Mouse (Mus musculus): ENCODE results near the gene Glrx5. TPM values are rescaled to one million over a fixed set of nuclear protein-coding genes. Genes with fewer than 3 reads are reported as not detected.

Glrx5 gene
- total and polyA plus RNA-seq, 2 experiments from 2014 or later: 47.4 to 177 TPM

GRCm38 (mm10) chr12:105073708-105074107 lies 41.2 kb downstream of the Glrx5 start:
- H3K4me1 ChIP-seq (ENCODE audit: insufficient read depth): 0 out of 2 replicates have a peak, but pooled peaks cover 5% of the 10 kb centered on the region
- no peaks in the 10 kb centered on the region for H3K36me3 ChIP-seq (ENCODE audit: insufficient read depth)
- no peaks in the 10 kb centered on the region for H3K9me3 ChIP-seq (ENCODE audit: low read length)
- H3K4me2 ChIP-seq (ENCODE audit: low read depth): no peak overlapping the region
- H3K9ac ChIP-seq: no peak overlapping the region
- DNase-seq: peak; percentile 74
- peak; percentile 94 for TF ChIP-seq CTCF (IDR thresholded peaks at IDR 0.05; ENCODE audit: low read depth)
- peak; percentile 58 for ATAC-seq
- no peak overlapping the region for H3K27ac ChIP-seq (ENCODE audit: low read depth, low read length)
- 37% methylated on average over 9 of the region's 9 CpGs for WGBS
- H3K27me3 ChIP-seq (ENCODE audit: insufficient read depth, low read length): no peaks in the 10 kb centered on the region
- no peak overlapping the region for H3K4me3 ChIP-seq (ENCODE audit: low read depth, low read length)

GRCm38 (mm10) chr12:105075496-105075895 lies 43.0 kb downstream of the Glrx5 start:
- H3K27me3 ChIP-seq (ENCODE audit: insufficient read depth, low read length): no peaks in the 10 kb centered on the region
- H3K4me1 ChIP-seq (ENCODE audit: insufficient read depth): 0 out of 2 replicates have a peak, but pooled peaks cover 5% of the 10 kb centered on the region
- 39% methylated on average over 7 of the region's 7 CpGs for WGBS
- no peak overlapping the region for H3K4me3 ChIP-seq (ENCODE audit: low read depth, low read length)
- H3K9ac ChIP-seq: no peak overlapping the region
- no peak overlapping the region for H3K27ac ChIP-seq (ENCODE audit: low read depth, low read length)
- H3K9me3 ChIP-seq (ENCODE audit: low read length): no peaks in the 10 kb centered on the region
- no peaks in the 10 kb centered on the region for H3K36me3 ChIP-seq (ENCODE audit: insufficient read depth)
- TF ChIP-seq CTCF (IDR thresholded peaks at IDR 0.05; ENCODE audit: low read depth): no peak
- ATAC-seq (no peak; the same call in 1 of the 2 replicates), DNase-seq (no peak)
- H3K4me2 ChIP-seq (ENCODE audit: low read depth): no peak overlapping the region

GRCm38 (mm10) chr12:105076511-105076910 lies 44.0 kb downstream of the Glrx5 start:
- Histone ChIP-seq H3K4me2 (ENCODE audit: low read depth) (no peak overlapping the region), H3K9me3 (ENCODE audit: low read length) (no peaks in the 10 kb centered on the region), H3K9ac (no peak overlapping the region), H3K27me3 (ENCODE audit: insufficient read depth, low read length) (no peaks in the 10 kb centered on the region), H3K4me3 (ENCODE audit: low read depth, low read length) (no peak overlapping the region), H3K36me3 (ENCODE audit: insufficient read depth) (no peaks in the 10 kb centered on the region), H3K27ac (ENCODE audit: low read depth, low read length) (no peak overlapping the region), H3K4me1 (ENCODE audit: insufficient read depth) (0 out of 2 replicates have a peak, but pooled peaks cover 5% of the 10 kb centered on the region)
- no peak for DNase-seq
- no peak for ATAC-seq
- 63% methylated on average over 3 of the region's 3 CpGs for WGBS
- TF ChIP-seq CTCF (IDR thresholded peaks at IDR 0.05; ENCODE audit: low read depth): no peak

- H3K27me3 ChIP-seq (ENCODE audit: insufficient read depth, low read length): no peaks in the 10 kb centered on the region
- no peak overlapping the region for H3K9ac ChIP-seq
- no peak overlapping the region for H3K4me3 ChIP-seq (ENCODE audit: low read depth, low read length)
- TF ChIP-seq CTCF (IDR thresholded peaks at IDR 0.05; ENCODE audit: low read depth): no peak
- H3K27ac ChIP-seq (ENCODE audit: low read depth, low read length): no peak overlapping the region
- WGBS: 91% methylated on average over 2 of the region's 2 CpGs
- DNase-seq (no peak), ATAC-seq (no peak)
- H3K9me3 ChIP-seq (ENCODE audit: low read length): no peaks in the 10 kb centered on the region
- H3K4me2 ChIP-seq (ENCODE audit: low read depth): no peak overlapping the region
- H3K36me3 ChIP-seq (ENCODE audit: insufficient read depth): no peaks in the 10 kb centered on the region
- H3K4me1 ChIP-seq (ENCODE audit: insufficient read depth): 0 out of 2 replicates have a peak, but pooled peaks cover 5% of the 10 kb centered on the region
Measured at GRCm38 (mm10) chr12:105077232-105077631, 44.7 kb downstream of the Glrx5 start.

- no peak overlapping the region for H3K4me2 ChIP-seq (ENCODE audit: low read depth)
- no peak overlapping the region for H3K27ac ChIP-seq (ENCODE audit: low read depth, low read length)
- ATAC-seq (no peak), DNase-seq (no peak)
- no peaks in the 10 kb centered on the region for H3K36me3 ChIP-seq (ENCODE audit: insufficient read depth)
- H3K4me1 ChIP-seq (ENCODE audit: insufficient read depth): no peaks in the 10 kb centered on the region
- no peak overlapping the region for H3K9ac ChIP-seq
- no peaks in the 10 kb centered on the region for H3K27me3 ChIP-seq (ENCODE audit: insufficient read depth, low read length)
- no peak overlapping the region for H3K4me3 ChIP-seq (ENCODE audit: low read depth, low read length)
- no peak for TF ChIP-seq CTCF (IDR thresholded peaks at IDR 0.05; ENCODE audit: low read depth)
- no peaks in the 10 kb centered on the region for H3K9me3 ChIP-seq (ENCODE audit: low read length)
- 75% methylated on average over 5 of the region's 5 CpGs for WGBS
Measured at GRCm38 (mm10) chr12:105084171-105084570, 51.7 kb downstream of the Glrx5 start.

GRCm38 (mm10) chr12:105084816-105085215 lies 52.3 kb downstream of the Glrx5 start:
- no peaks in the 10 kb centered on the region for H3K4me1 ChIP-seq (ENCODE audit: insufficient read depth)
- WGBS: 62% methylated on average over 6 of the region's 6 CpGs
- no peak for TF ChIP-seq CTCF (IDR thresholded peaks at IDR 0.05; ENCODE audit: low read depth)
- no peaks in the 10 kb centered on the region for H3K9me3 ChIP-seq (ENCODE audit: low read length)
- no peak overlapping the region for H3K4me2 ChIP-seq (ENCODE audit: low read depth)
- H3K36me3 ChIP-seq (ENCODE audit: insufficient read depth): no peaks in the 10 kb centered on the region
- ATAC-seq (no peak), DNase-seq (no peak)
- no peak overlapping the region for H3K9ac ChIP-seq
- no peak overlapping the region for H3K4me3 ChIP-seq (ENCODE audit: low read depth, low read length)
- H3K27me3 ChIP-seq (ENCODE audit: insufficient read depth, low read length): no peaks in the 10 kb centered on the region
- no peak overlapping the region for H3K27ac ChIP-seq (ENCODE audit: low read depth, low read length)

GRCm38 (mm10) chr12:105085296-105085695 lies 52.8 kb downstream of the Glrx5 start:
- ATAC-seq: no peak
- no peaks in the 10 kb centered on the region for H3K27me3 ChIP-seq (ENCODE audit: insufficient read depth, low read length)
- H3K36me3 ChIP-seq (ENCODE audit: insufficient read depth): no peaks in the 10 kb centered on the region
- H3K27ac ChIP-seq (ENCODE audit: low read depth, low read length): no peak overlapping the region
- no peak for TF ChIP-seq CTCF (IDR thresholded peaks at IDR 0.05; ENCODE audit: low read depth)
- no peaks in the 10 kb centered on the region for H3K9me3 ChIP-seq (ENCODE audit: low read length)
- no peak for DNase-seq
- no peak overlapping the region for H3K9ac ChIP-seq
- no peak overlapping the region for H3K4me3 ChIP-seq (ENCODE audit: low read depth, low read length)
- no peak overlapping the region for H3K4me2 ChIP-seq (ENCODE audit: low read depth)
- 65% methylated on average over 12 of the region's 12 CpGs for WGBS
- no peaks in the 10 kb centered on the region for H3K4me1 ChIP-seq (ENCODE audit: insufficient read depth)

All from forebrain, postnatal 0 days (tissue).